Comparison of ENCODE assay signal across 12 mouse cellular contexts in the genomic region with DNA sequence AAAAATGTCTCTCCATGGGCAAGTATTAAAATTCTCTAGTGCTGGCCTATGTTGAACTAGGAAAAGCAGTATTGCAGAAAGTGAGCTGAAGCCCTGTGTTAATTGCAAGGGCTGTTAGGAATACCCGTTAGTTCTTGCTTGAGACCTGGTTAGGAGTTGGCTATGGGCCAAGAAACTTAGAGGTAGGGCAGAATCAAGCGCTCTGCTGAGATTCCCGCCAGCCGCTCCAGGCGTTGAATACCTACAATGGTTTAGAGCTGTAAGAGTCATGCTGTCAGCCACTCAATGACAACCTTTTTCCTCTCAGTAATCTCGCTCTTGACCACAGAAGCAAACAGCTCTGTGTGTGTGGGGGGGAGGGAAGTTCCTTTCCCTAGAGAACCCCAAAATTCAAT.
A peak's percentile ranks its signal among the peaks of the same experiment; 100 is the strongest.
DNase-seq lines count a peak whose midpoint lies in the region; ATAC-seq and TF ChIP-seq lines count a peak whose summit lies in the region.
"Had no signal": no experiment of that assay in that cellular context is flagged by ENCODE, and none has a peak within 500 bp of the region (broad histone marks: within the 10 kb centered on the region; RNA-seq: fewer than 3 reads in every experiment).

No protein-coding gene starts in this region.

- H3K27ac ChIP-seq in hindbrain, postnatal 0 days, result no peak overlapping the region
- no peak overlapping the region for H3K27ac ChIP-seq in hindbrain, embryonic 12.5 days
- H3K27ac ChIP-seq in embryonic facial prominence, embryonic 14.5 days (replicated peaks; ENCODE audit: low read depth, low read length), result no peak overlapping the region
- no peak overlapping the region for H3K27ac ChIP-seq in midbrain, embryonic 10.5 days (replicated peaks)
- H3K27ac ChIP-seq: forebrain, embryonic 12.5 days had no signal

- WGBS in hindbrain, postnatal 0 days, result 73% methylated on average over 6 of the region's 6 CpGs
- WGBS in hindbrain, embryonic 12.5 days, result 76% methylated on average over 6 of the region's 6 CpGs
- WGBS in embryonic facial prominence, embryonic 14.5 days, result 58% methylated on average over 6 of the region's 6 CpGs
- 91% methylated on average over 6 of the region's 6 CpGs for WGBS in midbrain, embryonic 10.5 days

- H3K27me3 ChIP-seq in hindbrain, postnatal 0 days (ENCODE audit: insufficient read depth, low read length), result no peaks in the 10 kb centered on the region
- no peaks in the 10 kb centered on the region for H3K27me3 ChIP-seq in hindbrain, embryonic 12.5 days
- no peaks in the 10 kb centered on the region for H3K27me3 ChIP-seq in embryonic facial prominence, embryonic 14.5 days (replicated peaks; ENCODE audit: control insufficient read depth, insufficient read depth, low read length)
- H3K27me3 ChIP-seq in midbrain, embryonic 10.5 days (ENCODE audit: low read depth, poor library complexity, severe bottlenecking), result no peaks in the 10 kb centered on the region
- H3K27me3 ChIP-seq: forebrain, embryonic 12.5 days had no signal

- H3K9me3 ChIP-seq in hindbrain, postnatal 0 days (ENCODE audit: low read length), result no peaks in the 10 kb centered on the region; the same call in 1 of the 2 replicates
- H3K9me3 ChIP-seq in hindbrain, embryonic 12.5 days (replicated peaks), result peaks cover 9% of the 10 kb centered on the region; the same call in 1 of the 2 replicates
- peaks cover 10% of the 10 kb centered on the region for H3K9me3 ChIP-seq in embryonic facial prominence, embryonic 14.5 days (ENCODE audit: control insufficient read depth, low read length)
- peaks cover 6% of the 10 kb centered on the region; the same call in 1 of the 2 replicates for H3K9me3 ChIP-seq in midbrain, embryonic 10.5 days (replicated peaks)
- H3K9me3 ChIP-seq: forebrain, embryonic 12.5 days had no signal

- no peaks in the 10 kb centered on the region for H3K36me3 ChIP-seq in hindbrain, postnatal 0 days (ENCODE audit: insufficient read depth, low read length)
- no peaks in the 10 kb centered on the region for H3K36me3 ChIP-seq in hindbrain, embryonic 12.5 days
- H3K36me3 ChIP-seq in embryonic facial prominence, embryonic 14.5 days (ENCODE audit: control insufficient read depth, insufficient read depth, low read length), result no peaks in the 10 kb centered on the region
- no peaks in the 10 kb centered on the region for H3K36me3 ChIP-seq in midbrain, embryonic 10.5 days
- H3K36me3 ChIP-seq: forebrain, embryonic 12.5 days had no signal

- no peak for ATAC-seq in hindbrain, postnatal 0 days
- ATAC-seq in hindbrain, embryonic 12.5 days (ENCODE audit: low FRiP score), result no peak
- no peak for ATAC-seq in embryonic facial prominence, embryonic 14.5 days (ENCODE audit: low read depth)
- ATAC-seq: intestine, postnatal 0 days; liver, postnatal 0 days had no signal

- DNase-seq in hindbrain, postnatal 0 days (ENCODE audit: low spot score), result peak; percentile 11
- peak; percentile 18 for DNase-seq in ZHBTc4 (ENCODE audit: low read depth, low spot score)
- DNase-seq in embryonic facial prominence, embryonic 14.5 days (ENCODE audit: low spot score), result peak; percentile 68
- DNase-seq in kidney, postnatal 4 days, result peak; percentile 25 to 38
- no peak for DNase-seq in midbrain, embryonic 10.5 days (ENCODE audit: low spot score)
- DNase-seq in thymus, postnatal 4 days, result no peak
- DNase-seq: cerebellum, adult 8-10 months; gastrocnemius, postnatal 10 days; liver, postnatal 0 days had no signal

- H3K4me2 ChIP-seq in hindbrain, postnatal 0 days (ENCODE audit: low read depth, low read length), result no peak overlapping the region
- no peak overlapping the region for H3K4me2 ChIP-seq in hindbrain, embryonic 12.5 days (replicated peaks)
- H3K4me2 ChIP-seq in embryonic facial prominence, embryonic 14.5 days (ENCODE audit: low read depth, low read length), result no peak overlapping the region; the same call in 1 of the 2 replicates
- H3K4me2 ChIP-seq: forebrain, embryonic 12.5 days had no signal

- no peaks in the 10 kb centered on the region for H3K4me1 ChIP-seq in hindbrain, postnatal 0 days (ENCODE audit: insufficient read depth, low read length)
- H3K4me1 ChIP-seq in hindbrain, embryonic 12.5 days, result no peaks in the 10 kb centered on the region
- no peaks in the 10 kb centered on the region; the same call in 1 of the 2 replicates for H3K4me1 ChIP-seq in embryonic facial prominence, embryonic 14.5 days (ENCODE audit: control insufficient read depth, insufficient read depth, low read length)
- no peaks in the 10 kb centered on the region for H3K4me1 ChIP-seq in midbrain, embryonic 10.5 days
- H3K4me1 ChIP-seq: forebrain, embryonic 12.5 days had no signal

- H3K4me3 ChIP-seq in hindbrain, postnatal 0 days (ENCODE audit: low read length), result no peak overlapping the region
- no peak overlapping the region for H3K4me3 ChIP-seq in hindbrain, embryonic 12.5 days
- H3K4me3 ChIP-seq in embryonic facial prominence, embryonic 14.5 days (ENCODE audit: low read depth, low read length), result no peak overlapping the region
- no peak overlapping the region for H3K4me3 ChIP-seq in midbrain, embryonic 10.5 days
- H3K4me3 ChIP-seq: forebrain, embryonic 12.5 days had no signal

- H3K9ac ChIP-seq in hindbrain, postnatal 0 days (replicated peaks; ENCODE audit: low read length), result no peak overlapping the region
- H3K9ac ChIP-seq in hindbrain, embryonic 12.5 days, result no peak overlapping the region
- H3K9ac ChIP-seq in embryonic facial prominence, embryonic 14.5 days (ENCODE audit: low read depth, low read length), result no peak overlapping the region
- H3K9ac ChIP-seq: forebrain, embryonic 12.5 days; liver, postnatal 0 days had no signal

- no peak for TF ChIP-seq CTCF in hindbrain, postnatal 0 days (IDR thresholded peaks at IDR 0.05; ENCODE audit: low read depth)

Comparison
In these comparisons a context has a peak if more than half of its experiments do, and no peak if none do; other contexts are left out.
1. DNase-seq: peak in hindbrain, postnatal 0 days (single experiment), ZHBTc4 (single experiment), embryonic facial prominence, embryonic 14.5 days (single experiment) and kidney, postnatal 4 days (2 of 2); none in midbrain, embryonic 10.5 days (single experiment) and thymus, postnatal 4 days (single experiment).